Mouse (Mus musculus) lung, adult 2 months (tissue): Measurements from ENCODE around the gene Fbxl3.

ENCODE experiments used
- CTCF ChIP-seq: fragments of 200-500 bp; IDR thresholded peaks from 2 replicates; pipeline ENCODE4 v1.5.1; 2011; ENCODE audit warnings: mild to moderate bottlenecking, low read length, control low read depth; ENCODE audit not compliant: insufficient read depth
- POLR2A ChIP-seq: fragments of 200-500 bp; IDR thresholded peaks from 2 replicates; pipeline ENCODE4 v1.6.1; 2011; ENCODE audit warnings: low read depth, mild to moderate bottlenecking, control low read depth, low read length, borderline replicate concordance; ENCODE audit errors: extremely low read depth

DNA sequence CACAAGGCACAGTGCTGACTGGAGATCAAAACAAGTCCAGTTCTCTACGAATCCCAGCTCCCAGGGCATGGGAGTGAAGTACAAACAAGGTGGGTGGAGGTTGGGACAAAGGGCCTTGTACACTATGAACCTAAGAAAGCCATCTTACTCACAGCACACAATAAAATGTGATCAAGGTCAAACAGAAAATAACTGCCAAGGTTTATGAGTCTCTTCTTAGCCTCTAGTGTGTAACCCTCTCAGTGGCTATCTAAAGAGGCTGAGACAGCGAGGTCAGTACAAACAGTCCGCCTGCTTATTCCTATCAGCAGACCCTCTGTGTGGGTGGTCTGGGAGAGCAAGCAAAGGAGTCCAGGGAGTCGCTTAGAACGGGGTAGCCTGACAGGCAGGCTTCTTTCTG, 11.5 kb downstream of the Fbxl3 start:
- no peak for TF ChIP-seq POLR2A
- no peak for TF ChIP-seq CTCF
